Mouse (Mus musculus) limb, embryonic 14.5 days (tissue): ENCODE measurements around the gene Klhl31. TPM values are rescaled to one million over a fixed set of nuclear protein-coding genes. Genes with fewer than 3 reads are reported as not detected.

ENCODE experiments used
- ATAC-seq: fragments of 200-750 bp; cut with Nextera tagmentation; 2 replicates; pipeline ENCODE4 v1.8.0; 2017; ENCODE audit warnings: low read depth, moderate number of reproducible peaks, moderate TSS enrichment; ENCODE audit not compliant: low FRiP score
- DNase-seq: peaks from one replicate; pipeline ENCODE4 v3.0.0-alpha.2; 2015; ENCODE audit warnings: low spot score
- H3K27ac ChIP-seq: fragments of 300-500 bp; sonication (generic); replicated peaks from 2 replicates; pipeline ENCODE4 v1.5.1; 2014; ENCODE audit warnings: low read depth, mild to moderate bottlenecking, low read length, moderate library complexity, mixed read lengths
- H3K27me3 ChIP-seq: fragments of 300-500 bp; sonication (generic); 2 replicates; pipeline ENCODE4 v1.6.1; 2014; ENCODE audit warnings: low read length, mixed read lengths; ENCODE audit not compliant: control insufficient read depth, insufficient read depth
- H3K36me3 ChIP-seq: fragments of 300-500 bp; sonication (generic); 2 replicates; pipeline ENCODE4 v1.6.1; 2014; ENCODE audit warnings: mild to moderate bottlenecking, low read length, moderate library complexity, mixed read lengths; ENCODE audit not compliant: control insufficient read depth, insufficient read depth
- H3K4me1 ChIP-seq: fragments of 300-500 bp; sonication (generic); 2 replicates; pipeline ENCODE4 v1.6.1; 2014; ENCODE audit warnings: antibody characterized with exemption, low read length, mixed read lengths; ENCODE audit not compliant: control insufficient read depth, insufficient read depth
- H3K4me2 ChIP-seq: fragments of 300-500 bp; sonication (generic); replicated peaks from 2 replicates; pipeline ENCODE4 v1.6.1; 2014; ENCODE audit warnings: low read depth, mild to moderate bottlenecking, low read length, moderate library complexity; ENCODE audit not compliant: severe bottlenecking
- H3K4me3 ChIP-seq: fragments of 300-500 bp; sonication (generic); replicated peaks from 2 replicates; pipeline ENCODE4 v1.5.1; 2014; ENCODE audit warnings: low read length
- H3K9ac ChIP-seq: fragments of 300-500 bp; sonication (generic); 2 replicates; pipeline ENCODE4 v1.6.1; 2014; ENCODE audit warnings: mild to moderate bottlenecking, low read depth, low read length, moderate library complexity; ENCODE audit not compliant: severe bottlenecking
- H3K9me3 ChIP-seq: fragments of 300-500 bp; sonication (generic); 2 replicates; pipeline ENCODE4 v1.6.1; 2016; ENCODE audit warnings: low read length; ENCODE audit not compliant: control insufficient read depth
- POLR2A ChIP-seq: fragments of 200-500 bp; IDR thresholded peaks from 2 replicates; pipeline ENCODE4 v1.8.0; 2012; ENCODE audit warnings: inconsistent platforms, mild to moderate bottlenecking, moderate library complexity, borderline replicate concordance; ENCODE audit not compliant: insufficient read depth, insufficient read length; ENCODE audit errors: extremely low read depth
- WGBS: fragments of 180-500 bp; shearing (Covaris S2); extraction: QIAGEN DNeasy Blood & Tissue Kit; methylation state at CpG from one replicate; pipeline ENCODE4 v1.1.7; 2014; 5-methylcytosine and 5-hydroxymethylcytosine counted together
- polyA plus RNA-seq, 2 experiments: library from polyadenylated mRNA; depleted of rRNA in 1 of 2; stranded (reverse) in 1 of 2; unstranded in 1 of 2; fragments of >200 nt; fragmentation: Nextera tagmentation in 1 of 2; extraction: Ambion mirVana in 1 of 2; gene quantifications; 2 replicates each; pipeline versions ENCODE4 v1.2.1 to v1.2.3; 2012 to 2014

Klhl31 gene
- polyA plus RNA-seq, 2 experiments, result 3.1 to 17.1 TPM

- no peak overlapping the region for H3K4me2 ChIP-seq
- no peak overlapping the region for H3K9ac ChIP-seq
- H3K36me3 ChIP-seq, result no peaks in the 10 kb centered on the region
- ATAC-seq (no peak), DNase-seq (no peak)
- H3K27me3 ChIP-seq, result no peaks in the 10 kb centered on the region
- no peaks in the 10 kb centered on the region for H3K9me3 ChIP-seq
- WGBS, result 81% methylated on average over 4 of the region's 4 CpGs
- H3K4me3 ChIP-seq, result no peak overlapping the region
- H3K27ac ChIP-seq, result no peak overlapping the region
- no peaks in the 10 kb centered on the region for H3K4me1 ChIP-seq
- TF ChIP-seq POLR2A, result no peak
These were observed 36.9 kb downstream of the Klhl31 start for GRCm38 (mm10) chr9:77673218-77673617.

- Histone ChIP-seq H3K4me3 (no peak overlapping the region), H3K4me1 (no peaks in the 10 kb centered on the region), H3K9ac (no peak overlapping the region), H3K27me3 (no peaks in the 10 kb centered on the region), H3K9me3 (no peaks in the 10 kb centered on the region), H3K36me3 (no peaks in the 10 kb centered on the region), H3K27ac (no peak overlapping the region), H3K4me2 (no peak overlapping the region)
- ATAC-seq (no peak), DNase-seq (no peak)
- 74% methylated on average over 2 of the region's 2 CpGs for WGBS
- no peak for TF ChIP-seq POLR2A
These were observed 37.7 kb downstream of the Klhl31 start for GRCm38 (mm10) chr9:77673986-77674385.

GRCm38 (mm10) chr9:77684938-77685337, 48.6 kb downstream of the Klhl31 start:
- Histone ChIP-seq H3K36me3 (no peaks in the 10 kb centered on the region), H3K9me3 (no peaks in the 10 kb centered on the region), H3K4me1 (no peaks in the 10 kb centered on the region), H3K27ac (no peak overlapping the region), H3K4me2 (no peak overlapping the region), H3K4me3 (no peak overlapping the region), H3K9ac (no peak overlapping the region), H3K27me3 (no peaks in the 10 kb centered on the region)
- no peak for TF ChIP-seq POLR2A
- WGBS, result 78% methylated on average over 4 of the region's 4 CpGs
- ATAC-seq (no peak), DNase-seq (no peak)

GRCm38 (mm10) chr9:77685825-77686500, 49.7 kb downstream of the Klhl31 start:
- no peak overlapping the region for H3K4me3 ChIP-seq
- H3K9me3 ChIP-seq, result no peaks in the 10 kb centered on the region
- no peak for TF ChIP-seq POLR2A
- no peak overlapping the region for H3K4me2 ChIP-seq
- WGBS, result 71% methylated on average over 5 of the region's 5 CpGs
- no peak overlapping the region for H3K27ac ChIP-seq
- H3K36me3 ChIP-seq, result no peaks in the 10 kb centered on the region
- ATAC-seq (no peak), DNase-seq (peak; percentile 16)
- H3K4me1 ChIP-seq, result no peaks in the 10 kb centered on the region
- H3K27me3 ChIP-seq, result no peaks in the 10 kb centered on the region
- no peak overlapping the region for H3K9ac ChIP-seq

- WGBS, result 86% methylated on average over 7 of the region's 7 CpGs
- no peak overlapping the region for H3K9ac ChIP-seq
- H3K27ac ChIP-seq, result no peak overlapping the region
- no peak overlapping the region for H3K4me2 ChIP-seq
- no peak for ATAC-seq
- no peak for TF ChIP-seq POLR2A
- no peaks in the 10 kb centered on the region for H3K36me3 ChIP-seq
- H3K4me1 ChIP-seq, result no peaks in the 10 kb centered on the region
- no peak overlapping the region for H3K4me3 ChIP-seq
- no peaks in the 10 kb centered on the region for H3K27me3 ChIP-seq
- no peaks in the 10 kb centered on the region for H3K9me3 ChIP-seq
- no peak for DNase-seq
These were observed 56.4 kb downstream of the Klhl31 start for GRCm38 (mm10) chr9:77692707-77693106.
